Comparison of ENCODE assay signal across 22 mouse cellular contexts in the genomic region with DNA sequence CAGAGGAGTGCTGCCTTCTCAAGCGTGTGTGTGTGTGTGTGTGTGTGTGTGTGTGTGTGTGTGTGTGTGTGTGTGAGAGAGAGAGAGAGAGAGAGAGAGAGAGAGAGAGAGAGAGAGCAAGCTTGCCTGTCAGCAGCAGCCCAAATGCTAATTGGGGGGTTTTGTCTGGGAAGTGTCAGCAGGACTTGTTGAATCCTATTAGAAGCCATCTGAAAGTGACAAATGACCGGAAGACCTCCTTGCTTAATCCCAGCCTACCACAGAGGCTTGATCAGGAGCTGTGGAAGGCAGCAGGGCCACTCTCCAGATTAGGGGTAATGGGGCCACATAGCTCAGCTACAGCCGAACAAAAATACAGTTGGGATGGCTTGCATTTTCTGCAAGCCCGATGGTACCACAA. TPM values are rescaled to one million over a fixed set of nuclear protein-coding genes. Genes with fewer than 3 reads are reported as not detected.
DNase-seq lines count a peak whose midpoint lies in the region; ATAC-seq and TF ChIP-seq lines count a peak whose summit lies in the region.
"Had no signal": no experiment of that assay in that cellular context is flagged by ENCODE, and none has a peak within 500 bp of the region (broad histone marks: within the 10 kb centered on the region; RNA-seq: fewer than 3 reads in every experiment).

No protein-coding gene starts in this region.

- no peak overlapping the region for H3K27ac ChIP-seq in heart, embryonic 13.5 days (replicated peaks)
- H3K27ac ChIP-seq in midbrain, embryonic 16.5 days (ENCODE audit: low read length): peak overlapping the region; percentile 24; the same call in 1 of the 2 replicates
- no peak overlapping the region for H3K27ac ChIP-seq in midbrain, postnatal 0 days (ENCODE audit: low read depth, low read length)
- peak overlapping the region; percentile 66 for H3K27ac ChIP-seq in forebrain, embryonic 15.5 days (replicated peaks)
- H3K27ac ChIP-seq: embryonic facial prominence, embryonic 12.5 days; heart, embryonic 10.5 days; kidney, postnatal 0 days; limb, embryonic 12.5 days had no signal

- TF ChIP-seq CTCF in midbrain, postnatal 0 days (IDR thresholded peaks at IDR 0.05): no peak

- H3K4me2 ChIP-seq in heart, embryonic 13.5 days: no peak overlapping the region
- no peak overlapping the region for H3K4me2 ChIP-seq in midbrain, embryonic 16.5 days (ENCODE audit: low read length)
- H3K4me2 ChIP-seq in midbrain, postnatal 0 days (ENCODE audit: low read depth, low read length, poor library complexity, severe bottlenecking): no peak overlapping the region
- no peak overlapping the region for H3K4me2 ChIP-seq in forebrain, embryonic 15.5 days (replicated peaks)
- H3K4me2 ChIP-seq: embryonic facial prominence, embryonic 12.5 days; limb, embryonic 12.5 days had no signal

- no peak for ATAC-seq in heart, embryonic 13.5 days (ENCODE audit: extremely low read depth, insufficient number of reproducible peaks, low FRiP score, low TSS enrichment)
- no peak for ATAC-seq in midbrain, embryonic 16.5 days
- ATAC-seq in midbrain, postnatal 0 days (ENCODE audit: low FRiP score): no peak
- no peak for ATAC-seq in forebrain, embryonic 15.5 days (replicated peaks)
- ATAC-seq: intestine, embryonic 16.5 days had no signal

- 0 out of 2 replicates have a peak overlapping the region, but pooled peaks have one; percentile 19 for H3K9ac ChIP-seq in heart, embryonic 13.5 days
- H3K9ac ChIP-seq in midbrain, embryonic 16.5 days (ENCODE audit: low read depth, low read length): no peak overlapping the region
- no peak overlapping the region for H3K9ac ChIP-seq in midbrain, postnatal 0 days (replicated peaks; ENCODE audit: low read length, poor library complexity, severe bottlenecking)
- H3K9ac ChIP-seq in forebrain, embryonic 15.5 days (replicated peaks): no peak overlapping the region
- H3K9ac ChIP-seq: embryonic facial prominence, embryonic 12.5 days; limb, embryonic 12.5 days had no signal

- no peaks in the 10 kb centered on the region for H3K27me3 ChIP-seq in heart, embryonic 13.5 days (replicated peaks)
- H3K27me3 ChIP-seq in midbrain, embryonic 16.5 days (ENCODE audit: control insufficient read depth, insufficient read depth, low read depth, low read length): no peaks in the 10 kb centered on the region
- no peaks in the 10 kb centered on the region for H3K27me3 ChIP-seq in midbrain, postnatal 0 days (ENCODE audit: insufficient read depth, low read length)
- H3K27me3 ChIP-seq in forebrain, embryonic 15.5 days: no peaks in the 10 kb centered on the region
- H3K27me3 ChIP-seq: embryonic facial prominence, embryonic 12.5 days; limb, embryonic 12.5 days had no signal

- DNase-seq in heart, postnatal 14 days: no peak
- DNase-seq in midbrain, postnatal 0 days (ENCODE audit: low spot score): no peak
- peak; percentile 84 for DNase-seq in retina, postnatal 1 day
- no peak for DNase-seq in thymus, postnatal 4 days
- no peak for DNase-seq in thymus, postnatal 10 days (ENCODE audit: low spot score in 2 of 2)
- DNase-seq: cerebellum, postnatal 14 days; heart, postnatal 4 days; lung, postnatal 14 days; right cerebral cortex, postnatal 14 days; thymus, postnatal 36 days had no signal

- intact Hi-C loops in heart, postnatal 14 days (cut with DNase I): no loop called here

- H3K4me1 ChIP-seq in heart, embryonic 13.5 days: peaks cover 41% of the 10 kb centered on the region
- peaks cover 27% of the 10 kb centered on the region for H3K4me1 ChIP-seq in midbrain, embryonic 16.5 days (ENCODE audit: control insufficient read depth, insufficient read depth, low read length)
- peaks cover 19% of the 10 kb centered on the region for H3K4me1 ChIP-seq in midbrain, postnatal 0 days (ENCODE audit: insufficient read depth, low read length)
- peaks cover 30% of the 10 kb centered on the region for H3K4me1 ChIP-seq in forebrain, embryonic 15.5 days

- WGBS in heart, embryonic 13.5 days: 28% methylated on average over 4 of the region's 4 CpGs
- WGBS in midbrain, embryonic 16.5 days: 18% methylated on average over 4 of the region's 4 CpGs
- 24% methylated on average over 4 of the region's 4 CpGs for WGBS in midbrain, postnatal 0 days
- WGBS in forebrain, embryonic 15.5 days: 7% methylated on average over 4 of the region's 4 CpGs

- no peaks in the 10 kb centered on the region for H3K36me3 ChIP-seq in heart, embryonic 13.5 days
- H3K36me3 ChIP-seq in midbrain, embryonic 16.5 days (ENCODE audit: control insufficient read depth, insufficient read depth, low read length): no peaks in the 10 kb centered on the region
- H3K36me3 ChIP-seq in midbrain, postnatal 0 days (ENCODE audit: insufficient read depth, low read length): no peaks in the 10 kb centered on the region
- H3K36me3 ChIP-seq in forebrain, embryonic 15.5 days: no peaks in the 10 kb centered on the region
- H3K36me3 ChIP-seq: embryonic facial prominence, embryonic 12.5 days; heart, embryonic 10.5 days; limb, embryonic 12.5 days had no signal

- H3K4me3 ChIP-seq in heart, embryonic 13.5 days: no peak overlapping the region
- no peak overlapping the region for H3K4me3 ChIP-seq in midbrain, embryonic 16.5 days (ENCODE audit: low read depth, low read length)
- no peak overlapping the region for H3K4me3 ChIP-seq in midbrain, postnatal 0 days (ENCODE audit: low read depth, low read length)
- no peak overlapping the region for H3K4me3 ChIP-seq in forebrain, embryonic 15.5 days
- H3K4me3 ChIP-seq: embryonic facial prominence, embryonic 12.5 days; heart, embryonic 10.5 days; limb, embryonic 12.5 days; megakaryocyte, embryonic 14.5 days had no signal

- no peaks in the 10 kb centered on the region for H3K9me3 ChIP-seq in heart, embryonic 13.5 days
- H3K9me3 ChIP-seq in midbrain, embryonic 16.5 days (replicated peaks; ENCODE audit: control insufficient read depth, low read length, poor library complexity, severe bottlenecking): no peaks in the 10 kb centered on the region
- no peaks in the 10 kb centered on the region for H3K9me3 ChIP-seq in midbrain, postnatal 0 days (ENCODE audit: low read length)
- H3K9me3 ChIP-seq in forebrain, embryonic 15.5 days: no peaks in the 10 kb centered on the region
- H3K9me3 ChIP-seq: embryonic facial prominence, embryonic 12.5 days; heart, embryonic 10.5 days; limb, embryonic 12.5 days had no signal

RNA-seq across cellular contexts. Expression of gene Gm45623, which starts 15.8 kb away (rescaled TPM):
- 0.27 and 0.39 TPM in 2 replicates for polyA plus RNA-seq in heart, embryonic 13.5 days (2015; fragmentation: Nextera tagmentation; extraction: Ambion mirVana)
- total RNA-seq in heart, postnatal 14 days (2021): 1 to 10 TPM in 1 of 2 experiments, not detected in 1; 1.1 TPM
- polyA plus RNA-seq in midbrain, embryonic 16.5 days (2015; fragmentation: Nextera tagmentation; extraction: Ambion mirVana): 3.0 and 4.5 TPM in 2 replicates
- total RNA-seq in midbrain, postnatal 0 days (2014; rRNA removed): 7.9 and 11.3 TPM in 2 replicates
- 2.0 and 2.2 TPM in 2 replicates for polyA plus RNA-seq in midbrain, postnatal 0 days (2015; fragmentation: Nextera tagmentation; extraction: Ambion mirVana)
- polyA plus RNA-seq in forebrain, embryonic 15.5 days (2015; fragmentation: Nextera tagmentation; extraction: Ambion mirVana): 0.74 and 0.98 TPM in 2 replicates
- total RNA-seq: gastrocnemius, postnatal 4 days; MEL had no signal
- polyA plus RNA-seq: kidney, postnatal 0 days; limb, embryonic 12.5 days; liver, embryonic 16.5 days had no signal

Comparison
In these comparisons a context has a peak if more than half of its experiments do, and no peak if none do; other contexts are left out.
1. H3K27ac ChIP-seq: peak in midbrain, embryonic 16.5 days (single experiment) and forebrain, embryonic 15.5 days (single experiment); none in heart, embryonic 13.5 days (single experiment) and midbrain, postnatal 0 days (single experiment).